Comparison of ENCODE assay signal across 15 mouse cellular contexts in genomic region chr1:134771999-134772398, GRCm38 (mm10).
DNase-seq lines count a peak whose midpoint lies in the region; ATAC-seq and TF ChIP-seq lines count a peak whose summit lies in the region.
"Had no signal": no experiment of that assay in that cellular context is flagged by ENCODE, and none has a peak within 500 bp of the region (broad histone marks: within the 10 kb centered on the region; RNA-seq: fewer than 3 reads in every experiment).

No protein-coding gene starts in this region.

- H3K27me3 ChIP-seq in heart, postnatal 0 days (ENCODE audit: control insufficient read depth, insufficient read depth, low read length): no peaks in the 10 kb centered on the region
- H3K27me3 ChIP-seq in lung, embryonic 14.5 days (ENCODE audit: insufficient read depth, low read length): no peaks in the 10 kb centered on the region
- H3K27me3 ChIP-seq in embryonic facial prominence, embryonic 15.5 days: no peaks in the 10 kb centered on the region
- no peaks in the 10 kb centered on the region for H3K27me3 ChIP-seq in midbrain, embryonic 16.5 days (ENCODE audit: control insufficient read depth, insufficient read depth, low read depth, low read length)
- H3K27me3 ChIP-seq: liver, embryonic 15.5 days had no signal

- DNase-seq in heart, postnatal 0 days (ENCODE audit: low spot score): no peak
- DNase-seq in heart, adult 9 months (ENCODE audit: low spot score in 2 of 2): no peak
- no peak for DNase-seq in lung, embryonic 14.5 days
- no peak for DNase-seq in lung, postnatal 14 days
- no peak for DNase-seq in thymus, postnatal 10 days (ENCODE audit: low spot score in 2 of 2)
- DNase-seq: adrenal gland, postnatal 25 days; thymus, postnatal 4 days had no signal

- no peak overlapping the region for H3K4me2 ChIP-seq in heart, postnatal 0 days (ENCODE audit: low read depth, low read length)
- no peak overlapping the region for H3K4me2 ChIP-seq in lung, embryonic 14.5 days
- no peak overlapping the region for H3K4me2 ChIP-seq in embryonic facial prominence, embryonic 15.5 days (replicated peaks)
- H3K4me2 ChIP-seq in midbrain, embryonic 16.5 days (ENCODE audit: low read length): no peak overlapping the region
- H3K4me2 ChIP-seq: liver, embryonic 15.5 days; midbrain, embryonic 11.5 days had no signal

- H3K4me3 ChIP-seq in heart, postnatal 0 days (ENCODE audit: low read depth, low read length): no peak overlapping the region
- no peak overlapping the region for H3K4me3 ChIP-seq in lung, embryonic 14.5 days (ENCODE audit: low read depth, low read length)
- H3K4me3 ChIP-seq in embryonic facial prominence, embryonic 15.5 days (replicated peaks): no peak overlapping the region
- H3K4me3 ChIP-seq in midbrain, embryonic 16.5 days (ENCODE audit: low read depth, low read length): no peak overlapping the region
- H3K4me3 ChIP-seq: liver, embryonic 15.5 days; myocyte had no signal

- H3K36me3 ChIP-seq in heart, postnatal 0 days (replicated peaks; ENCODE audit: control insufficient read depth, insufficient read depth, low read length): peaks cover 85% of the 10 kb centered on the region
- H3K36me3 ChIP-seq in lung, embryonic 14.5 days (ENCODE audit: insufficient read depth): peaks cover 30% of the 10 kb centered on the region; the same call in 1 of the 2 replicates
- H3K36me3 ChIP-seq in embryonic facial prominence, embryonic 15.5 days: peaks cover 22% of the 10 kb centered on the region; the same call in 1 of the 2 replicates
- peaks cover 4% of the 10 kb centered on the region; the same call in 1 of the 2 replicates for H3K36me3 ChIP-seq in midbrain, embryonic 16.5 days (ENCODE audit: control insufficient read depth, insufficient read depth, low read length)

- 77% methylated on average over 7 of the region's 7 CpGs for WGBS in heart, postnatal 0 days
- 87% methylated on average over 7 of the region's 7 CpGs for WGBS in lung, embryonic 14.5 days
- WGBS in embryonic facial prominence, embryonic 15.5 days: 89% methylated on average over 7 of the region's 7 CpGs
- 88% methylated on average over 7 of the region's 7 CpGs for WGBS in midbrain, embryonic 16.5 days

- no peak for TF ChIP-seq EP300 in heart, postnatal 0 days (IDR thresholded peaks at IDR 0.05; ENCODE audit: low read depth)

- peaks cover 15% of the 10 kb centered on the region for H3K4me1 ChIP-seq in heart, postnatal 0 days (ENCODE audit: control insufficient read depth, insufficient read depth)
- H3K4me1 ChIP-seq in lung, embryonic 14.5 days (ENCODE audit: insufficient read depth): peaks cover 25% of the 10 kb centered on the region
- peaks cover 45% of the 10 kb centered on the region for H3K4me1 ChIP-seq in embryonic facial prominence, embryonic 15.5 days
- no peaks in the 10 kb centered on the region for H3K4me1 ChIP-seq in midbrain, embryonic 16.5 days (ENCODE audit: control insufficient read depth, insufficient read depth, low read length)

- no peak overlapping the region for H3K9ac ChIP-seq in heart, postnatal 0 days (replicated peaks; ENCODE audit: low read depth, low read length)
- H3K9ac ChIP-seq in lung, embryonic 14.5 days: no peak overlapping the region
- H3K9ac ChIP-seq in embryonic facial prominence, embryonic 15.5 days: no peak overlapping the region
- no peak overlapping the region for H3K9ac ChIP-seq in midbrain, embryonic 16.5 days (ENCODE audit: low read depth, low read length)
- H3K9ac ChIP-seq: liver, embryonic 15.5 days had no signal

- no peak for ATAC-seq in heart, postnatal 0 days (ENCODE audit: insufficient read depth, low read depth)
- no peak for ATAC-seq in lung, embryonic 14.5 days (ENCODE audit: insufficient read depth)
- no peak for ATAC-seq in embryonic facial prominence, embryonic 15.5 days (ENCODE audit: insufficient number of reproducible peaks, low FRiP score, low TSS enrichment, low read depth)
- ATAC-seq in megakaryocyte progenitor cell, adult 5-6 weeks (replicated peaks; ENCODE audit: poor library complexity): peak; percentile 42; the same call in 1 of the 2 replicates
- no peak for ATAC-seq in midbrain, embryonic 16.5 days
- ATAC-seq: CD4-positive, CD25-positive, alpha-beta regulatory T cell, adult 4 months; inflammation-experienced regulatory T-cells, adult 6 months had no signal

- H3K9me3 ChIP-seq in heart, postnatal 0 days (replicated peaks; ENCODE audit: control insufficient read depth, low read length): no peaks in the 10 kb centered on the region
- H3K9me3 ChIP-seq in lung, embryonic 14.5 days (ENCODE audit: low read depth, low read length): no peaks in the 10 kb centered on the region
- no peaks in the 10 kb centered on the region for H3K9me3 ChIP-seq in embryonic facial prominence, embryonic 15.5 days (replicated peaks)
- no peaks in the 10 kb centered on the region for H3K9me3 ChIP-seq in midbrain, embryonic 16.5 days (replicated peaks; ENCODE audit: control insufficient read depth, low read length, poor library complexity, severe bottlenecking)
- H3K9me3 ChIP-seq: liver, embryonic 15.5 days had no signal

- H3K27ac ChIP-seq in heart, postnatal 0 days (ENCODE audit: low read depth): peak overlapping the region; percentile 73
- H3K27ac ChIP-seq in lung, embryonic 14.5 days (ENCODE audit: low read depth): peak overlapping the region; percentile 72
- peak overlapping the region; percentile 71 for H3K27ac ChIP-seq in embryonic facial prominence, embryonic 15.5 days (replicated peaks)
- no peak overlapping the region for H3K27ac ChIP-seq in midbrain, embryonic 16.5 days (ENCODE audit: low read length)
- H3K27ac ChIP-seq: liver, embryonic 15.5 days had no signal

- TF ChIP-seq CTCF in heart, postnatal 0 days (IDR thresholded peaks at IDR 0.05; ENCODE audit: low read depth): no peak
- no peak for TF ChIP-seq CTCF in lung, embryonic 14.5 days (IDR thresholded peaks at IDR 0.05; ENCODE audit: low read depth)
